Mouse (Mus musculus) spleen, postnatal 10 days (tissue): ENCODE results near the gene Zg16.

Experiments
- DNase-seq, 2 experiments: peaks; one replicate each; pipeline ENCODE4 v3.0.0; 2021 to 2022; ENCODE audit warnings: low spot score in 2 of 2

Gene Zg16

GRCm38 (mm10) chr7:127076188-127076587 is 10.9 kb downstream of the Zg16 start:
- DNase-seq, result no peak

- no peak for DNase-seq
These were observed 13.9 kb downstream of the Zg16 start for GRCm38 (mm10) chr7:127073221-127073620.

- no peak for DNase-seq
These were observed 16.2 kb downstream of the Zg16 start for GRCm38 (mm10) chr7:127070871-127071413.

DNA sequence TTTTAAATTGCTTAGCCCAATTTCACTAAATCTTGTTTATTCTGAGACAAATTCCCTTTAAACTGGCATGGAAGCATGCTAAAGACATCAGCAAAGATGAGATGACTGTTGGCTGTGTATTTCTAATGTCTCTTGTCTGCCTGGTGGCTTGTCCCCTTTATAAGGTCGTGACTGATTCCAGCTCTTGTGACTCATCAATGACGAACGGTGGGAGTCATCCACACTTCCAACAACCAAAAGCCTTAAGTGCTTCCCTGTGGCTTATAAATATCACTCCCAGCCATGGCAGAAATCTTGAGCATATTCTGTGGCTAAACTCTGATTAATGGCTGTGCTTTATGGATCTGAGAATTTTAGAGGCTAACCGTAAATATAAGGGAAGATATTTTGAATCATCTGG is 20.8 kb downstream of the Zg16 start:
- no peak for DNase-seq

GRCm38 (mm10) chr7:127065538-127065937 is 21.6 kb downstream of the Zg16 start:
- DNase-seq, result no peak

DNA sequence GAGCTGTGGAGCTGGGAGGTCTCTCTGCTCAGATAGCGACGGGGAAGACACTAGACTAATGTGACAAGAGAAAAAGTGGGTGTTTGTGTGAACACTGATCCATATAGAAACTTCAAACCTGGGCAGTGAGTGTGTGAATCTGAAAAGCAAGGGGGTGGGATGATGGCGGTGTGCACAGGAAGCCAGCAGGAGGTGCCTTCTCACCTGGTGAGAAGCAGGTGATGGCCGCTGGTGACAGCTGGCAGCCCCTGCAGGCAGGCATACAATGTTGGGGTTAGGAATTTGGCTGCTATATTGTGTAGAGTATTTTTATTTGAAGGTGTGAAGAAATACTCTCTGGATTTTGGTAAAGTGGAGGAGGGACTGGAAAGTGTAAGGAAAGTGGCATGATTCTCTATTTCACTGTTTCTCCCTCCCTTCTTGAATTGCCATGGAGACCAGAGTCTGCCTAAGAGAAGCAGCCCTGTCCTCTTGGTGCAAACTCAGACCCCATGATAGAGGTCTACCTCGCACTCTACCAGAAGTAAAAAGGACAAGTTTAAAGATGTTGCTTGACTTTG is 32.0 kb downstream of the Zg16 start:
- no peak for DNase-seq

- DNase-seq, result peak; percentile 94
These were observed 45.1 kb downstream of the Zg16 start, which contains the start of gene Kif22 for GRCm38 (mm10) chr7:127041851-127042672. Gene Kif22 (minus strand): TSS chr7:127042471.

DNA sequence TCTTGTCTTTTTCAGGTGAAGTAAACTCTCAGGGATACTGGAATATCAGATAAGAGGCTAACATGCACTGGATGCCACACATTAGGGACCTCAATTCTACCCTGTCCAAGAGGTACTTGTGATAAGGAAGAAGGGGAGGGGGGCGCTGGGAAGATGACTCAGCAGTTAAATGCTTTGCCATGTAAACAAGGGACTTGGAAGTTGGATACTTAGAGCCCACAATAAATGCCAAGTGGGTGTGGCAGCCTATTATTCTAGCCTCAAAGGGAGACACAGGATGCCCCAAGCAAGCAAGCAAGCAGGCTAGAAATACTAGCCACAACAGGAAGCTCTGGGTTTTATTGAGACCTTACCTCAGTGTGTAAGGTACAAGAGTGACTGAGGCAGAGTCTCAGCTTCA is 55.9 kb downstream of the Zg16 start:
- no peak for DNase-seq

- no peak for DNase-seq
These were observed 57.0 kb downstream of the Zg16 start for GRCm38 (mm10) chr7:127030172-127030571.

DNA sequence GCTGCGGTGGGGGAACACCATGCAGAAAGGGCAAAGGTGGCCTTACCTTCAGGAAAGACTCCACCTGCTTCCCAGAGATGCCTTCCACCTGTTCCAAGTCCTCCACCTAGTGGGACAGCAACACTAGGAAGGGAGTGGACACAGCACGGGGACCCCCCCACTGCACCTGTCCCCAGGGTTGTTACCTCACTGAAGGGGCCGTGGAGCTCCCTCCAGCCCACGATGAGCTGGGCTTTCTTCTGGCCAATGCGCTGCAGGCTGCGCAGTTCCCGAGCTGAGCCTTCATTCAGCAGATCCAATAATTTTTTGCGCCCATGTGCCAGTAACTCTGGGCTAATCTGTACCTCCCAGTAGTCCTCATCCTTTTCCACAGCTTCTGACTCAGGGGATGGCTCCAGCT is 59.2 kb downstream of the Zg16 start:
- DNase-seq, result no peak

DNA sequence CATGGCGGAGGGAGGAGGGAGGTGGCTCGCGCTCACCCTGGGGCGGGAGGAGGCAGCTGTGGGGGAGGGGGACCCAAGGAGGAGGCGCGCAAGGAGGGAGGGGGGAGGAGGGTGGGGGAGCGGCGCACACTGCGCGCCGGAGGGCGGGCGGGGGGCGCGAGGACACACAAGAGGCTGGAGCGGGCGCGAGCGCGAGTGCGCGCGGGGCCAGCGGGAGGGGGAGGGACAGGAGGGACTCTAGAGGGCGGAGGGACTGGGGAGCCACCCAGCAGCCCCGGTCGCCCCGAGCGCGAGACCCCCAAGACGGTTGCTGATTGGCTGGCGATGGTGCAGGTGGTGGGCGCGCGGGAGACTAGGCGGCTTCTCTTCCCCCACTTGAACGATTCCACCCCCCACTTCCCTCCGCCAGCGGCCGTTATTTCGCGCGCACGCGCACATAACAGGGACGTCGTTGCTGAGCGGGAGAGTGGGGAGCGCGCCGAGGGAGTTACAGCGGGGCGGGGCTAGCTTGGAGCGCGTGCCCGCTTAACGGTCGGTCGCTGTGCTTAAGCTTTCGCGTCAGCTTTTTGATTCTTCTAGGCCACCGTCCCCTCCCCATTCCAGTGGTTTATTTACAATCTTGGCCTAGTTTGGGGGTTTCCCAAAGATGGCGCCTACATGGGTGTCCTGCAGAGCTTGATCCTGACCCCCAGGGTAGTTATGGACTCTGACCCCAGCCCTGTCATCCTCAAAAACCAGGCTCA is 60.0 kb downstream of the Zg16 start, which contains the start of gene Maz:
TSS of gene Maz (minus strand) at position 54 of the 743 bp plus-strand sequence.
- DNase-seq, result peak; percentile 98 to 99

DNA sequence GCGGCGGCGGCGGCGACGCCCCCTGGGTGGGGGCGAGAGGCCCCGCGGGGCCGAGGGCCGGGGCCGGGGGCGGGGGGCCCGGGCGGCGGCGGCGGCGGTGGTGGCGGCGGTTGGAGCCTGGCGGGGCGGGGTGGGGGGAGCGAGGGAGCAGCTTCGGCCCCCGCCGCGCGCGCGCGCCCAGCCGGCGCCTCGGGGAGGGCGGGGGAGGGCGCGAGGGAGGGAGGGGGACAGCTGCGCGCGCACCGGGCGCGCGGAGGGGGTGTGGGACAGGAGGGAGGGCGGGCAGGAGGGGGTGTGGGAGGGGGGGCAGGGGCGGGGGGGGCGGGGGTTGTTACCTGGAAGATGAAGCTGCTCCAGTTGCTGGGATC is 60.5 kb downstream of the Zg16 start:
- peak in 1 of 2 experiments; percentile 90 for DNase-seq

DNA sequence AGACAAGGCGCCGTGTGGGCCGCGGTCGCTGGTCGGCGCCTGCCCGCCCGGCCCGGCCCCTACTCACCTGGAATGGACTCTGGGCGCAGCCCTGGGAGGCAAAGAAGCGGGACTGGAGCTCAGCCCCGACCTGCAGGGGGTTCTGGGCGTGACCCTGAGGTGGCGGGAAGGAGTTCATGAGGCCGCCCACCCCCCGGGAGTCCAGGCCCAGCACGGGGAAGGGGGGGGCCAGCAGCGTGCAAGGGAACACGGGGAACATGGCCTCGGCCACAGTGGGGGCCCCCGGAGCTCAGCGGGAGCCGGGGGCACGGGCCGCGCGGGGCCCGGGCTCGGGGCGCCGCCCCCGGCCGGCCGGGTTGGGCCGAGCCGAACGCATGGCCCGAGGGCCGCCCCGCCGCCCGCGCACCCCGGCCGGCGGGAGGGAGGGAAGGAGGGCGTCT is 60.9 kb downstream of the Zg16 start:
- DNase-seq, result peak; percentile 78 to 80

- DNase-seq, result peak; percentile 74 to 80
These were observed 61.5 kb downstream of the Zg16 start for GRCm38 (mm10) chr7:127025556-127026160.

DNA sequence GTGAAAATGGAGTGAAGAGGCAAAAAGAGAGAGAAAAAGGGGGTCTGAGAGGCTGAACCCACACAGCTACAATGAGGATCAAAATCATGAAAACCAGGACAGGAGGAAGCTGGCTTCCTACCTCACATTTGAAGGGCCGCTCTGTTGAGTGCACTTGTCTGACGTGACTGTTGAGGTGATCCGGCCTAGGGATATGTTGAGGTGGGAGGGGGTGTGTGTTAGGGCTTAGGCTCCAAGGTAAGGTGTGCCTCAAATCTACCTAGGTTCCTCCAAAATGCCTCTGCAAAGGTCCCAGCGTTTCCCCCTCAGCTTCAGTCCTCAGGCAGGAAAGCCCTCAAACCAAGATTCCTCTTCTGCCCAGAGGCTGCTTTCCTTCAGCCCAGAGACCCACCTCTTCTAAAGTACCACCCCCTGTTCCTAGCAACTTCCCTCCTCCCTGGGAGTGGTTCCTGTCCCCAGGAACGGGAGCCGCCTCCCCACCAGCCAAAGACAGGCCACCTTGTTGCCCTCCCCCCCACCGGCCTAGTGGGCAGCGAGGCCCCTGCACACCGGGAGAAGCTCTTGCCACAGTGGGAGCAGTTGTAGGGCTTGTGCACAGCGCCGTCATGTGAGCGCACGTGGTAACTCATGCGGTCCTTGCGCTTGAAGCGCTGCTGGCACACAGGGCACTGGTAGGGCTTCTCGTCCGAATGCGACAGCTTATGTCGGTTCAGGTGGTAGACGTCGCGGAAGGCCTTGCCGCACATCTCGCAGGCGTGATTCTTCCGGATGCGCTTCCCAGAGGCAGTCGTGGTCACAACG is 62.2 kb downstream of the Zg16 start:
- DNase-seq, result peak in 1 of 2 experiments; percentile 85

DNA sequence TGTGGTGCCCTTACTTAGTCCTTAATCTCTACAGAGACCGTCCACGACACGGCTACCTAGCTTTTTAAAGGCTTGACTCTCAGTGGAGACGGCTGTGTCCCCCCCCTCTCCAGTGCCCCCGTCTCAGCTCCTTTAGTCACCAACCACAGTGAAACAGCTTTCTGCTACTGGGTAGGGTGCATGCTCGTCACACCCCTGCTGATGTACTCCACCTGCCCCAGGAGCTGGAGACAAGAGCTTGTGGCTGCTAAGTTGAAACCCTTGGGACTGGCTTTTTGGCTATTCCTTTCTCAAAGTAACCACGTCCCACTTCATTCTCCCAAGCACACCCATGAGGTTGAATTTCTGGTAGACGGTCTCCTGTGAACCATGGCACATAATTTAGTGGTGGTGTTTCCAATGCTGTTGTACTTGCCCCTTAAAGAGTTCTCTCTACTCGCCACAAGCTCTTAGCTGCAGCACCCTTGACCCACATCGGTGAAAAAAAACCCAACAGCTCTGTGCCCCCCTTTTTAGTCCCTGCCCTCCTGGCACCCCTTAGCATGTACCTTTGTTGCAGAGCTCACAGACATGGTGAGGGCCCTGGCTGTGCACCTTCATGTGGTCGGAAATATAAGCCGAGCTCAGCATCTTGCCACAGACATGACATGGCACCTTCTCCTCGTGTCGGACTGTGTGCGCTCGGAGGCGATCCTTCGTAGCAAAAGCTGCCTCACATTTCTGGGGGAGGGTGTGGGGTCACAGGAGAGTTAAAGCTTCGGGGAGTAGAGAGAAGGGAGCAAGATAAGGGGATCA is 63.0 kb downstream of the Zg16 start:
- DNase-seq, result peak in 1 of 2 experiments; percentile 48

DNA sequence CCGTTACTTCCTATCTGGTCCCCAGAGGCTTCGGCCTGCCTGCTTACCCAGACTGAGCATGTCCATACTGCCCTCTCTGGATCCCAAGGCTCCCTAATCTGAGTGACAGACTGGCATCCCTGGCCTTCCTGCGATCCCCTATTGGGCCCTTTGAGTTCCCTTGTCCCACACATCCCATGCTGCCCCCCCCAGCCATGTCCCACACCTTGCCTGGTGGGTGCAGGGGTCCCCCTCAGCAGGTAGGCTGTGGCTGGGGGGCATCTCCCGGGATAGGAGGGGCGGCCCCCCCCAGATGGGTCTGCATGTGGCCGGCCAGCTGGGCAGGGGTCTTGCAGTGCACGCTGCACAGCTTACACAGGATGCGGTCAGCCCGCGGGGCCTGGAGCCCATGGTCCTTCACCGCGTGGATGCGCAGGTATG is 63.8 kb downstream of the Zg16 start:
- peak in 1 of 2 experiments; percentile 20 for DNase-seq

DNA sequence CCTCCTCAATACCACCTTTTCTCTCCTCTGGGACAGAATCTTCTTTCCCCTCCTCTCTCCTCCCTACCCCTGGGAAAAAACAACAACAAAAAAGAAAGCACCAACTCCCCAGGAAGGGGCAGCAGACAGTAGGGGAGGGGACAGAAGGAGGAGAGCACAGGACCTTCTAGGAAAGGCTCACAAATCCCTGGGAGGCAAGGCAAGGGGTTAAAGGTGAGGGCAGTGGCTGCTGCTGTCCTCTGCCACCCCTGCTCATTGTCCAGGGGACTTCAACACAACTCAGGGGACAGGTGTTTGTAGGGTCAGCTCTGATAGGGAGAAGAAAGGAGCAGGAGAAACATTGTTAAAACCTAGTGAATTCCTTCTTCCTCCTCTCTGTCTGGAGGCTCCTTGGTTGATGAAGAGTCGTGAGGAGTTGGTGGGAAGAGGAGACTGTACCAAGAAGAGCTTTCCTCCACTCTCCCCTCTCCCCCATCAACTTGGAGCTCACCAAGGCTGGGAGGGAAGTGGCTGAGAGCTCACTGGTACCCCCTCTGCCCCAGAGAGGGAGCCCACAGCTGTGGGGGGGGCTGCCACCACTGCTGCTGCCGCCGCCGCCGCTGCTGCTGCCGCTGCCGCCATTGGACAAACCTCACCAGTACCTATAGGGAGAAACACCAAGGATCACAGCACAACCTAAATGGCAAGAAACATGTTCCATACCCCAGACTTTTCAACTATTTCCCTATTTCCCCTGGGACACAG is 64.4 kb downstream of the Zg16 start:
- no peak for DNase-seq
